Mouse (Mus musculus): ENCODE data around the gene Slc29a1. TPM values are rescaled to one million over a fixed set of nuclear protein-coding genes. Genes with fewer than 3 reads are reported as not detected.

The Slc29a1 gene
- polyA plus RNA-seq, 1 experiment = 35.9 TPM

- H3K4me1 ChIP-seq (ENCODE audit: control insufficient read depth, insufficient read depth, low read length) = peaks cover 2% of the 10 kb centered on the region; the same call in 1 of the 2 replicates
- no peak for TF ChIP-seq POLR2A (IDR thresholded peaks at IDR 0.05; ENCODE audit: extremely low read depth, insufficient read depth, low read length)
- TF ChIP-seq CTCF (IDR thresholded peaks at IDR 0.05; ENCODE audit: extremely low read depth, insufficient read depth, low read length) = no peak
- no peak overlapping the region for H3K27ac ChIP-seq (ENCODE audit: insufficient read depth, low read length)
- H3K4me3 ChIP-seq (ENCODE audit: insufficient read depth, low read length) = no peak overlapping the region
These were observed 13.5 kb upstream of the Slc29a1 start for GRCm38 (mm10) chr17:45612921-45613320.

DNA sequence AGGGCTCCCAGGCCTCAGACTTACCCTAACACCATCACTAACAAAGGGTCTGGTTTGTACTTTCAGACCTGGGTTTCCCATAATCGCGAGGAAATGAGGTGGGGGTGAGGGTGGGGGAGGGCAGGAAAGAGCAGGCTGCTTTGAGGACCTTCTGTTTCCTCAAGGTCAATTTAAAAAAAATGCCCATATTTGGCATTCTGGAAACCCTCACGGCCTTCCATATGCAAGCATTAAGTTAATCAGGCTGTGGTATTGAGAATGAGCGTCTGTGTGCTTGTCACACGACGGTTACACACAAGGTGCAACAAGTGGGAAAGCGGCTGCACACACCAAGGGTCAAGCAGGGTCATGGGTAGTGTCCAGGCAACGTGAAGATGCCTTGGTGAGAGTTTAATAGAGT lies 12.6 kb upstream of the Slc29a1 start:
- H3K4me1 ChIP-seq (ENCODE audit: control insufficient read depth, insufficient read depth, low read length) = peaks cover 2% of the 10 kb centered on the region; the same call in 1 of the 2 replicates
- no peak overlapping the region for H3K4me3 ChIP-seq (ENCODE audit: insufficient read depth, low read length)
- TF ChIP-seq CTCF (IDR thresholded peaks at IDR 0.05; ENCODE audit: extremely low read depth, insufficient read depth, low read length) = no peak
- no peak for TF ChIP-seq POLR2A (IDR thresholded peaks at IDR 0.05; ENCODE audit: extremely low read depth, insufficient read depth, low read length)
- no peak overlapping the region for H3K27ac ChIP-seq (ENCODE audit: insufficient read depth, low read length)

DNA sequence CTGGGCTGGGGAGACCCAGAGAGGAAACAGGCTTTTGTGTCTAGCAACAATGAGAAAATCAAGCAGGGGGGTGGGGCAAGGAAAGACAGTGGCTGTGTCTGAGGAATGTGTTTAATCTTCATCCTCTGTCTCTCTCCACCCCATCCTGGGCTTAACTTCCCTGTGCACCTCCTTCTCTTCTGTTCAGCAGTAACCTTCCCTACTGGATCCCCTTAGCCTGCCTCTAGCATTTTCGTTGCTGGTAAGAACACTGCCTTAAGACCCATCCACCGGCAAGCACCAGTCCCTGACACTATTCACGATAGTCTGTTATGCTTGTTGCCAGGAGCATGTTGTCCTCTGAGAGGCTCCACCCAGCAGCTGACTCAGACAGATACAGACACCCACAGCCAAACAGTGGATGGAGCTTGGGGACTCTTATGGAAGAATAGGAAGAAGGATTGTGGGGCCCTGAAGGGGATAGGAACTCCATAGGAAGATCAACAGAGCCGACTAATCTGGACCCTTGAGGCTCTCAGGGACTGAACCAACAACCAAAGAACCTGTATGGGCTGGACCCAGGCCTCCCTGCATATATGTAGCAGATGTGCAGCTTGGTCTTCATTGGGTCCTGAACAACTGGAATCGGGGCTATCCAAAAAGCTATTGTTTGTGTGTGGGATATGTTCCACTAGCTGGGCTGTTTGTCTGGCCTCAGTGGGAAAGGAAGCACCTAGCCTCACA lies 10.9 kb upstream of the Slc29a1 start:
- H3K27ac ChIP-seq (ENCODE audit: insufficient read depth, low read length) = no peak overlapping the region
- H3K4me3 ChIP-seq (ENCODE audit: insufficient read depth, low read length) = no peak overlapping the region
- peaks cover 2% of the 10 kb centered on the region; the same call in 1 of the 2 replicates for H3K4me1 ChIP-seq (ENCODE audit: control insufficient read depth, insufficient read depth, low read length)
- TF ChIP-seq CTCF (IDR thresholded peaks at IDR 0.05; ENCODE audit: extremely low read depth, insufficient read depth, low read length) (no peak), POLR2A (IDR thresholded peaks at IDR 0.05; ENCODE audit: extremely low read depth, insufficient read depth, low read length) (no peak)

GRCm38 (mm10) chr17:45608396-45608795 lies 9.0 kb upstream of the Slc29a1 start:
- TF ChIP-seq CTCF (IDR thresholded peaks at IDR 0.05; ENCODE audit: extremely low read depth, insufficient read depth, low read length) (no peak), POLR2A (IDR thresholded peaks at IDR 0.05; ENCODE audit: extremely low read depth, insufficient read depth, low read length) (no peak)
- Histone ChIP-seq H3K4me1 (ENCODE audit: control insufficient read depth, insufficient read depth, low read length) (peaks cover 2% of the 10 kb centered on the region; the same call in 1 of the 2 replicates), H3K4me3 (ENCODE audit: insufficient read depth, low read length) (no peak overlapping the region), H3K27ac (ENCODE audit: insufficient read depth, low read length) (no peak overlapping the region)

DNA sequence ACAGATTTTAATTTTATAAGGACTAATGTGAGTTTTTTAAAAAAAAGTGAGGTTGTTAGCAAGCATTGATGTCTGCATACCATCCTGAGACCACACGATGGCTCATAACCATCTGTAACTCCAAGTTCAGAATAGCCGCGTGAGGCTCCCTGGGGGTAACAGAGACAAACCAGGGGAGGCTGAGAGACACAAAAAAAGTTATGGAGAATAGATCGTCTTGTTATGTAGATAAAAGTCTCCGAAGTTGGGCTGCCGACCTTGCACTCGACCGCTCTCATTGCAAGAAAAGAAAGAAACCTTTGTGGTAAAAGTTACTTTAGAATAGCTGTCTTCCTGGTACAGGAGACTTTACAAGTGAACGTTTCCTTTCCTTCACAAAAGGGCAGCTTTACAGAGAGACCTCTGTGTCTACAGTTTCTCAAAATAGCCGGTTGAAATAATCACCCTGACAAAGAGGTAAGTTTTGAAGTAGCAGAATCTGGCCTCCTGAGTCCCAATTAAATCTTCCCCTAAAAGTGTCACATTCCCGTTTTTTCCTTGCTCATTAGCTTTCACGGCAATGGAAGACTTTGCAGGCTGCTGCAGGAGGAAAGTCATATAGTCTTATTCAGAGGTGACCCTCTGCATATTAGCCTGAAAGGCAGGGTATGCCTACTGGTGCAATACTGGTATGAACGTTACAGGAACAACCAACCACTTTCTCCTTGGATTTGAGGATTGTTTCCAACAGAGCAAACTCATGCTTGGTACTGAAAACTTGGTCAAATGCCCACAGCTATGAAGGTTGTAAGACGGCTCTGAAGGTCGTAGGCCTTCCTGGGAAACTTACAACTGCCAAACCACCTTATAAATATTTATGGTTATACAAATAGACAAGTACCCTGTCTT lies 7.8 kb upstream of the Slc29a1 start:
- Histone ChIP-seq H3K4me1 (ENCODE audit: control insufficient read depth, insufficient read depth, low read length) (peaks cover 2% of the 10 kb centered on the region; the same call in 1 of the 2 replicates), H3K27ac (ENCODE audit: insufficient read depth, low read length) (no peak overlapping the region), H3K4me3 (ENCODE audit: insufficient read depth, low read length) (no peak overlapping the region)
- TF ChIP-seq POLR2A (IDR thresholded peaks at IDR 0.05; ENCODE audit: extremely low read depth, insufficient read depth, low read length) (no peak), CTCF (IDR thresholded peaks at IDR 0.05; ENCODE audit: extremely low read depth, insufficient read depth, low read length) (no peak)

DNA sequence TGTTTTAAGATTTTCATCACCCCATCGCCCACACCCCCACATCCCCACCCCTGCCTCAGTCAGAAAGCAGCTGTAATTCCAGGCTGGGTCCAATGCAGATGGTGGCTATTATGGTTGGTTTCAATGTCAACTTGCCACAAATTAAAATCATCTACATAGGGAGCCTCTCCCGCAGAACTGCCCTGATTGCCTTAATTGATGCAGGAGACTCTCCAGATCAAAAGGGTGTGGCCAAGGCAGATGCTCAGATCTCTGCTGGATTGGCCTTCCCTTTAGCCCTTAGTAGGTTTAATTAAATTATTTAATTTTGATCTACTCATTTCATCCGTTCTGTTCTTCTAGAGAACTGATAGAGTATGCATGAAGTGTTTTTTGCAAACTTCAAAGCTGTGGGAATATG lies 3.6 kb upstream of the Slc29a1 start:
- H3K4me1 ChIP-seq (ENCODE audit: control insufficient read depth, insufficient read depth, low read length) = no peaks in the 10 kb centered on the region
- TF ChIP-seq CTCF (IDR thresholded peaks at IDR 0.05; ENCODE audit: extremely low read depth, insufficient read depth, low read length) (no peak), POLR2A (IDR thresholded peaks at IDR 0.05; ENCODE audit: extremely low read depth, insufficient read depth, low read length) (no peak)
- no peak overlapping the region for H3K27ac ChIP-seq (ENCODE audit: insufficient read depth, low read length)
- no peak overlapping the region for H3K4me3 ChIP-seq (ENCODE audit: insufficient read depth, low read length)

DNA sequence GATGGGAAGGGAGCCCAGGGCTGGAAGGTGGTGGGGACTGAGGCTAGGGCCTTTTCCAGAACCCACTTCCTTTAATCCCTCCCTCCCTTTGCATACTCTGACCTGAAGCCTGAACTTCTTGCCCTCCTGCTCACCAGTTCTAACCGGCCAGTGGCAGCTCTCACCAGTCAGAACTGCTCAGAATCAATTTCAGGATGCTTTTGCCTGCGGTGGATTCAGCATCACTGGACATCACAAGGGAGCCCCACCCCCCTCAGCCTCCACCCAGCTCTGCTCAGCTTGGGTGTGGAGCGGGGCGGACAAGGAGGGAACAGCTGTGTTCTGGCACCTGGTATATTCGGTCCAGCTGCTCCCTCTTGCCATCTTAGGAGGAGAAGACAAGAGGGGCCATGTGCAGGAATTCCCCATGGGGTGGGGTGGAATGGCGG lies 2.5 kb upstream of the Slc29a1 start, which contains the start of gene Mymx:
TSS of gene Mymx (minus strand) at position 226 of the 428 bp plus-strand sequence.
- TF ChIP-seq POLR2A (IDR thresholded peaks at IDR 0.05; ENCODE audit: extremely low read depth, insufficient read depth, low read length) (no peak), CTCF (IDR thresholded peaks at IDR 0.05; ENCODE audit: extremely low read depth, insufficient read depth, low read length) (no peak)
- peaks cover under 1% of the 10 kb centered on the region; the same call in 1 of the 2 replicates for H3K4me1 ChIP-seq (ENCODE audit: control insufficient read depth, insufficient read depth, low read length)
- no peak within 1 kb of the TSS for H3K27ac ChIP-seq (ENCODE audit: insufficient read depth, low read length)
- no peak within 1 kb of the TSS for H3K4me3 ChIP-seq (ENCODE audit: insufficient read depth, low read length)

- Histone ChIP-seq H3K4me3 (ENCODE audit: insufficient read depth, low read length) (no peak overlapping the region), H3K27ac (ENCODE audit: insufficient read depth, low read length) (no peak overlapping the region), H3K4me1 (ENCODE audit: control insufficient read depth, insufficient read depth, low read length) (peaks cover 5% of the 10 kb centered on the region)
- TF ChIP-seq POLR2A (IDR thresholded peaks at IDR 0.05; ENCODE audit: extremely low read depth, insufficient read depth, low read length) = no peak
- TF ChIP-seq CTCF (IDR thresholded peaks at IDR 0.05; ENCODE audit: extremely low read depth, insufficient read depth, low read length) = no peak
These were observed 1.9 kb upstream of the Slc29a1 start for GRCm38 (mm10) chr17:45601325-45601724.

- Histone ChIP-seq H3K27ac (ENCODE audit: insufficient read depth, low read length) (no peak overlapping the region), H3K4me3 (ENCODE audit: insufficient read depth, low read length) (no peak overlapping the region), H3K4me1 (ENCODE audit: control insufficient read depth, insufficient read depth, low read length) (peaks cover 5% of the 10 kb centered on the region)
- no peak for TF ChIP-seq POLR2A (IDR thresholded peaks at IDR 0.05; ENCODE audit: extremely low read depth, insufficient read depth, low read length)
- no peak for TF ChIP-seq CTCF (IDR thresholded peaks at IDR 0.05; ENCODE audit: extremely low read depth, insufficient read depth, low read length)
These were observed 861 bp upstream of the Slc29a1 start for GRCm38 (mm10) chr17:45600267-45600666.
